Mouse (Mus musculus) MEL (cell line): ENCODE measurements around the gene Gen1.

Source experiments
- CTCF ChIP-seq, 3 experiments: IDR thresholded peaks in 2 of 3; conservative IDR thresholded peaks in 1 of 3; 2 replicates each; pipeline ENCODE4 v1.5.1; 2011 to 2012; ENCODE audit warnings: low read length in 3 of 3, low read depth in 2 of 3, mild to moderate bottlenecking in 2 of 3, improper control_type of control experiment in 1 of 3, inconsistent platforms in 1 of 3, mixed read lengths in 1 of 3, moderate library complexity in 1 of 3; ENCODE audit not compliant: control insufficient read depth in 1 of 3, insufficient read depth in 1 of 3, poor library complexity in 1 of 3, severe bottlenecking in 1 of 3
- EP300 ChIP-seq, 2 experiments: IDR thresholded peaks; 2 replicates each; pipeline ENCODE4 v1.6.1; 2011; ENCODE audit warnings: improper control_type of control experiment in 2 of 2, low read length in 2 of 2, low read depth in 1 of 2, mild to moderate bottlenecking in 1 of 2
- GATA1 ChIP-seq: IDR thresholded peaks from 2 replicates; pipeline ENCODE4 v1.6.1; 2011; ENCODE audit warnings: low read depth, low read length, improper control_type of control experiment
- KAT2A ChIP-seq: conservative IDR thresholded peaks from 2 replicates; pipeline ENCODE4 v1.6.1; 2012; ENCODE audit warnings: low read depth, low read length, improper control_type of control experiment, inconsistent platforms
- MEF2A ChIP-seq: IDR thresholded peaks from 2 replicates; pipeline ENCODE4 v1.6.1; 2014; ENCODE audit warnings: low read depth, mild to moderate bottlenecking, inconsistent platforms, low read length, improper control_type of control experiment; ENCODE audit not compliant: poor library complexity, insufficient replicate concordance, severe bottlenecking; ENCODE audit errors: extremely low read depth
- MYC ChIP-seq: IDR thresholded peaks from 2 replicates; pipeline ENCODE4 v1.6.1; 2011; ENCODE audit warnings: low read depth, mild to moderate bottlenecking, low read length, improper control_type of control experiment, moderate library complexity
- POLR2A ChIP-seq, 2 experiments: IDR thresholded peaks; 2 replicates each; pipeline ENCODE4 v1.6.1; 2011 to 2012; ENCODE audit warnings: low read length in 2 of 2, mild to moderate bottlenecking in 2 of 2, control low read depth in 1 of 2, improper control_type of control experiment in 1 of 2, low read depth in 1 of 2, moderate library complexity in 1 of 2; ENCODE audit not compliant: control insufficient read depth in 1 of 2, insufficient read depth in 1 of 2, poor library complexity in 1 of 2
- POLR2AphosphoS5 ChIP-seq: IDR thresholded peaks from 2 replicates; pipeline ENCODE4 v1.6.1; 2012; ENCODE audit warnings: low read depth, borderline replicate concordance, mild to moderate bottlenecking, inconsistent platforms, low read length, moderate library complexity, mixed read lengths
- USF1 ChIP-seq: IDR thresholded peaks from 2 replicates; pipeline ENCODE4 v1.6.1; 2014; ENCODE audit warnings: low read depth, mild to moderate bottlenecking, inconsistent platforms, low read length, improper control_type of control experiment, moderate library complexity
- USF2 ChIP-seq, 2 experiments: IDR thresholded peaks; 2 replicates each; pipeline ENCODE4 v1.6.1; 2011 to 2012; ENCODE audit warnings: improper control_type of control experiment in 2 of 2, low read length in 2 of 2, borderline replicate concordance in 1 of 2, inconsistent platforms in 1 of 2, low read depth in 1 of 2, mild to moderate bottlenecking in 1 of 2; ENCODE audit not compliant: insufficient read depth in 1 of 2

DNA sequence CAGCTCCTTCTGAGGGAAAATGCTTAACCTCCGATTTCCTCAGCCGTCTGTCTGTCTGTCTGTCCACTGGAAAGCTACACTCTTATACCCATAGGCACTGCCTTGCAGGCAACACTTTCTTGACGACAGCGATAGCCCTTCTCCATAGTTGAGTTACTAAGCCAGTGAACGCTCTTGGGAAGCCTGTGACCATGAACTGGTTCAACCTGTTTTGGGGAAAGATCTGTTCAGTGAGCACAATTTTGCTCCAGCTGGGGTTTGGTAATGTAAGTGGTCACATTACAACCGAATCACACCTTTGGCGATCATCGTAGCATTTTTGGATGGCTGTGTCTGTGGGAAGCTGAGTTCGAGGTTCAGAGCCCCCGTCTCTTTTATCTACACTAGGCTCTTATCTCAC lies 42.5 kb downstream of the Gen1 start:
- TF ChIP-seq CTCF (IDR thresholded peaks at IDR 0.05 in 2 of 3, conservative IDR thresholded peaks at IDR 0.05 in 1 of 3; ENCODE audit: control insufficient read depth in 1 of 3, insufficient read depth in 1 of 3, low read depth in 2 of 3, low read length in 3 of 3, poor library complexity in 1 of 3, severe bottlenecking in 1 of 3) (no peak), MYC (no peak), POLR2A (IDR thresholded peaks at IDR 0.05; ENCODE audit: control insufficient read depth in 1 of 2, insufficient read depth in 1 of 2, low read depth in 1 of 2, low read length in 2 of 2, poor library complexity in 1 of 2) (no peak), POLR2AphosphoS5 (no peak), EP300 (IDR thresholded peaks at IDR 0.05; ENCODE audit: low read depth in 1 of 2, low read length in 2 of 2) (no peak), MEF2A (no peak), USF2 (IDR thresholded peaks at IDR 0.05; ENCODE audit: borderline replicate concordance in 1 of 2, insufficient read depth in 1 of 2, low read depth in 1 of 2, low read length in 2 of 2) (no peak), USF1 (no peak), KAT2A (no peak), GATA1 (no peak)
